Mouse (Mus musculus): ENCODE results near the gene Snx19.

GRCm38 (mm10) chr9:30433914-30434313, 7.0 kb downstream of the Snx19 start:
- TF ChIP-seq CTCF (IDR thresholded peaks at IDR 0.05; ENCODE audit: control insufficient read depth, insufficient read depth, insufficient replicate concordance, low read depth, low read length), result no peak
- no peak for TF ChIP-seq POLR2A (IDR thresholded peaks at IDR 0.05; ENCODE audit: control insufficient read depth, low read depth, low read length)

Data from testis, adult 2 months (tissue).